Mouse (Mus musculus) brain, embryonic 14.5 days (tissue): ENCODE data around the gene Gcdh.

Experiments used
- CTCF ChIP-seq: fragments of 200-500 bp; IDR thresholded peaks from 2 replicates; pipeline ENCODE4 v1.5.1; 2012; ENCODE audit warnings: inconsistent platforms, mild to moderate bottlenecking, moderate library complexity, borderline replicate concordance; ENCODE audit not compliant: insufficient read depth, insufficient read length; ENCODE audit errors: extremely low read depth
- POLR2A ChIP-seq: fragments of 200-500 bp; IDR thresholded peaks from 2 replicates; pipeline ENCODE4 v1.6.1; 2012; ENCODE audit warnings: mild to moderate bottlenecking, inconsistent platforms, borderline replicate concordance; ENCODE audit not compliant: poor library complexity, insufficient read depth, insufficient read length, severe bottlenecking; ENCODE audit errors: extremely low read depth

GRCm38 (mm10) chr8:84936041-84936961, 42.6 kb upstream of the Gcdh start:
- TF ChIP-seq POLR2A (no peak), CTCF (no peak)
